Mouse (Mus musculus): ENCODE results near the gene Apaf1. TPM values are rescaled to one million over a fixed set of nuclear protein-coding genes. Genes with fewer than 3 reads are reported as not detected.

The Apaf1 gene
- polyA plus RNA-seq (2012; rRNA removed): 6.6 and 8.7 TPM in 2 replicates

DNA sequence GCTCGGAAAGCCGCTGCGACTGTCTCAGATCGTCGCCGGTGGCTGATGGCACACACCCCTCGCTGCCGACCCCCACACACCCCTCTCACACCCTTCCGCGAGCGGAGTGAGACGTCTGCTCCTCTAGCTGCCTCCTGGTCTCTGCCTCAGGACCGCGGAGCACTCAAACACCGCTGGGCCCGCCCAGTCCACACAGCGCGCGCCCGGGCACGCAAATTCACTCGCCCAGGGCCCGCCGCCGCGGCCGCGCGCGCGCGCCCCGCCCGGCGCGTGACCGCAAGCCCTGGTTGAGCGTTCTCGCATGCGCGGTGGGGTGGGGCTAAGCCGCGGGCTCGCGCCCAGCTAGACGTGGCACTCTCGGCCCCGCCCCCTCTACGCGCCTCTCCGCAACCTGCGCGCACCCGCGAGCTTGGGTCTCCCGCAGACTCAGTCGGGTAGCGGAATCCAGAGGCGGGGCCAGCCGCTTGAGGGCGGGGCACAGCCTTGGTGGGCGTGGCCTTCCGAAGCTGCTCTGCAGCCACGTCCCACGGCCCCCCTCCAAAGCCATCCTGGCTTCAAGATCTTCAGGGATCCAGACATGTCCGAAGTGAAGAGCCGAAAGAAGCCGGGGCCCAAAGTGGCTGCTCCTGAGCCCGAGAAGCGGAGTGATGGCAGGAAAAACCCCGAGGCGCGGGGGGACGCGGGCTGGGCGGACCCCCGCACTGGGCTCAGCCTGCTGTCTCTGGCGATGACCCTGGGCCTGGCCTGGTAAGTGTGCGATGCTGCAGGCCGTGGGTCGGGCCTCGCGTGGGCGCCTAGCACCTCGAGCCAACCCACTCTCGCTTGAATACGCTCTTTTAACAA, at the start of gene Apaf1, which contains the start of gene Ikbip:
Gene Apaf1, minus strand, starts transcription at position 221 of the 843 bp plus-strand sequence.
Gene Ikbip, plus strand, starts transcription at position 391 of the 843 bp plus-strand sequence.

DNA sequence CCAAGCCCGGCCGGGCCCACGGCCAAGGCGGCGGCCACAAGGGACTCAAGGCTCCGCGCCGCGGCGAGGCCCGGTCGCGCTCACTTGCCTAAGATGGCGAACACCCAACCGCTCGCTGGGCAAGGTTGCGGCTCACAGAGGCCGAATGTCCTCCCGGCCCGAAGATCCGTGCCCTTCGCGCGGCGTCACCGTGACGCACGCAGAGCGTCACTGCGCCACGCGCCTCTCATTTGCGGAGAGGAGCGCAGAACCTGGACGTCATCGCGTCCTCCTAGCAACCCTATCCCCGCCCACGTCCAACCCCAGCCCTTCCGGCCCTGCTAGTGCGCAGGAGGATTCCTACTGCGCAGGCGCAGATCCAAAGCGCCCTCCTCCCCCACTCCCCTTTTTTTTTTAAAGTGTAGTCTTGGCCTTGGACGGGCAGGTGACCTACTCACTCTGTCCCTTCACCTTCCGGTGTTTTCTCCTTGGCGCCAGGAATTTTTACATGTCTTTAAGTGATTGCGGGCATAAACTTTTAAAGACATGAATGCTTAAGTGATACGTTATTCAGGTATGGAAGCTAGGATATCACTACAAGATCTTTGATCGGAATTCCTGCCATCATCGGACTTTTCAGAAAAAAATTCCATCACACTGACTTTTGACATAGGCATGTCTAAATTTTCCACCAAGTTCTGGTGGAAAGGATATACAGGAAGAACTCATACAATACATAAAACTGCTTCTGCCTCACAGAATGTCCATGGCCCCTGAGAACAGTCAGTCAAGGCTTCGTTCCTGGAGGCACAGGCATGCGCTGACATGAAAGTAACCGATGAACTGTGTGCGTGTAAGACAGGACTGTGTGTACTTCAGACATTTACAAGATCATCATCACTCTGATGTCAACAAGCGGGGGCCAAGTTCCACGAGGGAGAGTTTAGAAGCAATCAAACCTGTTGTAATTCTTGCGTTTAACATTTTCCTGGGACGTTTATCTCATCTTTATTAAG, 41.6 kb upstream of the Apaf1 start, which contains the start of gene Slc25a3:
Gene Slc25a3, minus strand, starts transcription at position 232 of the 995 bp plus-strand sequence.

Other genes with a start within 250 kb of the Apaf1 start
- gene Ikbip, start 170 bp upstream of the Apaf1 start, polyA plus RNA-seq (2012; rRNA removed): 3.0 and 3.9 TPM in 2 replicates
- gene Slc25a3, start 41.3 kb upstream of the Apaf1 start, polyA plus RNA-seq (2012; rRNA removed): 600 and 673 TPM in 2 replicates
- 39.1 and 53.3 TPM in 2 replicates for gene Tmpo, start 98.5 kb upstream of the Apaf1 start, polyA plus RNA-seq (2012; rRNA removed)

Measured in colon, adult 2 months (tissue).